Mouse (Mus musculus): ENCODE measurements around the gene Rrp15. TPM values are rescaled to one million over a fixed set of nuclear protein-coding genes. Genes with fewer than 3 reads are reported as not detected.

Rrp15 gene
- polyA plus RNA-seq, 1 experiment: 5.8 TPM

DNA sequence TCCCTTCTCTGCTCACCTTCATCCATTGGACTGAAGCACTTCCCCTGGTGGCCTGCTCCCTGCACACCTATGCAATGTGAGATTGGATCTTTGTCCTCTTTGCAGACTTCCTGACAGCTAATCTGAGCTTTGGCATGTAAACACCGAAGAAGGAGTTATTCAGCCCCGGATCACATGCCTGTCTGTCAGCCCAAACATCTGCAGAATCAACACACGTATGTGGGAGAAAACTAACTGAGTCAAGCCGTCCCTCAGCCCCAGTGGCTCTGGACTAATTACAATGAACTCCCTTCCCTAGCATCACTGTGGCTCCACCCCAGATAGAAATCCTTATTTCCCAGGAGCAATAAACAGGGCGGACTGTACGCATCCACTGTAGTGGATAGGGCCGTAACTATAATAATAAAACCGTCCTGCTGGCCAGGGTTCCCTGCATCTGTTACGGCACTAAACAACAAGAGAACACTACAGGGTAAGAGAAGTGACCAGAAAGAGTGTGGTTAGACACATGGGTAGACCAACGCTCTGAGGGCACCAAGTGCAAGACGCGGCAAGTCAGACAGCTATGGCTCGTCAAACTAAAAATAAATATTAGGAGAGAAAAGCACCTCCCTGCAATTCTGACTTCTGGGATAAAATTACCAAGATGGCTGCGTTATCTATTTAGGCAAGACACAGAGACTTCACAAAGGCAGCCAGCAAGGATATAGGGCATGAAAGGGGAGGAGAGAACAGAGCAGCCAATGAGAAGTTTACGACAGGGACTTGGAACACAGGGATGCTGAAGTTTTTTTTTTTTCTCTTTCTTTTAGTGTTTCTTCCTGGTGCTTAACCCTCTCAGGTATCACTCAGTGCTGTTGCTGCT, 46.5 kb downstream of the Rrp15 start:
- no peaks in the 10 kb centered on the region for H3K36me3 ChIP-seq (ENCODE audit: control insufficient read depth, insufficient read depth, low read length)
- no peaks in the 10 kb centered on the region for H3K27me3 ChIP-seq (ENCODE audit: control insufficient read depth, insufficient read depth, low read length)
- peaks cover 12% of the 10 kb centered on the region for H3K4me1 ChIP-seq (ENCODE audit: control insufficient read depth, insufficient read depth, low read length)
- no peak overlapping the region for H3K27ac ChIP-seq (ENCODE audit: control insufficient read depth, insufficient read depth, low read depth, low read length)
- no peak for TF ChIP-seq CTCF (IDR thresholded peaks at IDR 0.05; ENCODE audit: control insufficient read depth, insufficient read depth, insufficient replicate concordance, low read depth, low read length)
- no peak for TF ChIP-seq POLR2A (IDR thresholded peaks at IDR 0.05; ENCODE audit: control insufficient read depth, low read depth, low read length)
- H3K4me3 ChIP-seq (ENCODE audit: control insufficient read depth, low read depth, low read length): no peak overlapping the region

DNA sequence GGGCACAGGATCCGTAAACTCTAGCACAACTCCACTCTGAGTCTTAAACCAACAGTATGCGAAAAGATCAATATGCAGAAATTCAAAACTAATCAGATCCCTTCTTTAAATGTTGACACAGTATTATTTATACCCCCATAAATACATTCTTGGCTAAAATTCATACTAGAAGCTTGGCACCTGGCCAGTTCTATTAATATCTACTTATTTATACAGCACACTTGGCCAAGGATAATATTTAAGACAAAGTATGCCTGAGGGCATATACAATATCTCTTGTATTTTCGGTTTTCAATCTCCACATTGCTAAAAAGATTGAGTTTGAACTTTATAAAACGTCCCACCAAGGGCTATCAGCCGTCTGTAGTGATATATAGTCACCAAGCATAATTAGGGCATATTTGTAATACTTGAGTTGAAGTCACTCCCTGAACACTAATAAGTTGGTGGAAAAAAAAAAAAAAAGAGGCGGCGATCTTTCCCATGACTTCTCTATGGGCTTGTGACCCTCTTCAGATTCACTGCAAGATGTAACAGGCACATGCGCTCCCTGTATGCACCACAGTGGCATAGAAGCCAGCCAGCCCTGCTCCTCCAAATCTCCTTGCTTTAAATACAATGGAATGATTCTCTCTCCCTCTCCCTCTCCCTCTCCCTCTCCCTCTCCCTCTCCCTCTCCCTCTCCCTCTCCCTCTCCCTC, 47.8 kb downstream of the Rrp15 start:
- Histone ChIP-seq H3K4me3 (ENCODE audit: control insufficient read depth, low read depth, low read length) (no peak overlapping the region), H3K27ac (ENCODE audit: control insufficient read depth, insufficient read depth, low read depth, low read length) (no peak overlapping the region)
- TF ChIP-seq POLR2A (IDR thresholded peaks at IDR 0.05; ENCODE audit: control insufficient read depth, low read depth, low read length) (no peak), CTCF (IDR thresholded peaks at IDR 0.05; ENCODE audit: control insufficient read depth, insufficient read depth, insufficient replicate concordance, low read depth, low read length) (no peak)

DNA sequence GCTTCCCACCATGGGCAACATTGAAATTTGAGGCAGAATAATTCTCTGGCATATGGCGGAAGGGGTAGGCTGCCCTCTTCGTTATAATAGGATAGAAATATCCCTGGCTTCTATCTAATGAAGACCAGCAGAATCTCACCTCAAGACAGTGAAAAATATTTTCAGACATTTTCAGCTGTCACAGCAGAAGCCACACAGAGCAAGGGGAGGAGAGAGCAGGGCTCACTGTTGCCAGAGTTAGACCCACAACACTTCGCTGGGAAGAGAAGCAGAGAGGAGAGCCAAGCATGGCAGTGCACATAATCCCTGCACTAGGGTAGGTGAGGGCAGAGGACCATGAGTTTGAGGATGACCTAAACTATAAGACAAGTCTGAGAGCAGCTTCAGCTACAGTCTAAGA, 48.7 kb downstream of the Rrp15 start:
- H3K4me3 ChIP-seq (ENCODE audit: control insufficient read depth, low read depth, low read length): no peak overlapping the region
- H3K36me3 ChIP-seq (ENCODE audit: control insufficient read depth, insufficient read depth, low read length): no peaks in the 10 kb centered on the region
- H3K4me1 ChIP-seq (ENCODE audit: control insufficient read depth, insufficient read depth, low read length): peaks cover 11% of the 10 kb centered on the region
- no peak overlapping the region for H3K27ac ChIP-seq (ENCODE audit: control insufficient read depth, insufficient read depth, low read depth, low read length)
- TF ChIP-seq CTCF (IDR thresholded peaks at IDR 0.05; ENCODE audit: control insufficient read depth, insufficient read depth, insufficient replicate concordance, low read depth, low read length) (no peak), POLR2A (IDR thresholded peaks at IDR 0.05; ENCODE audit: control insufficient read depth, low read depth, low read length) (no peak)
- H3K27me3 ChIP-seq (ENCODE audit: control insufficient read depth, insufficient read depth, low read length): no peaks in the 10 kb centered on the region

More for the DNA sequence above, 47.8 kb downstream of the Rrp15 start:
- Histone ChIP-seq H3K36me3 (ENCODE audit: control insufficient read depth, insufficient read depth, low read length) (no peaks in the 10 kb centered on the region), H3K4me1 (ENCODE audit: control insufficient read depth, insufficient read depth, low read length) (peaks cover 12% of the 10 kb centered on the region), H3K27me3 (ENCODE audit: control insufficient read depth, insufficient read depth, low read length) (no peaks in the 10 kb centered on the region)

DNA sequence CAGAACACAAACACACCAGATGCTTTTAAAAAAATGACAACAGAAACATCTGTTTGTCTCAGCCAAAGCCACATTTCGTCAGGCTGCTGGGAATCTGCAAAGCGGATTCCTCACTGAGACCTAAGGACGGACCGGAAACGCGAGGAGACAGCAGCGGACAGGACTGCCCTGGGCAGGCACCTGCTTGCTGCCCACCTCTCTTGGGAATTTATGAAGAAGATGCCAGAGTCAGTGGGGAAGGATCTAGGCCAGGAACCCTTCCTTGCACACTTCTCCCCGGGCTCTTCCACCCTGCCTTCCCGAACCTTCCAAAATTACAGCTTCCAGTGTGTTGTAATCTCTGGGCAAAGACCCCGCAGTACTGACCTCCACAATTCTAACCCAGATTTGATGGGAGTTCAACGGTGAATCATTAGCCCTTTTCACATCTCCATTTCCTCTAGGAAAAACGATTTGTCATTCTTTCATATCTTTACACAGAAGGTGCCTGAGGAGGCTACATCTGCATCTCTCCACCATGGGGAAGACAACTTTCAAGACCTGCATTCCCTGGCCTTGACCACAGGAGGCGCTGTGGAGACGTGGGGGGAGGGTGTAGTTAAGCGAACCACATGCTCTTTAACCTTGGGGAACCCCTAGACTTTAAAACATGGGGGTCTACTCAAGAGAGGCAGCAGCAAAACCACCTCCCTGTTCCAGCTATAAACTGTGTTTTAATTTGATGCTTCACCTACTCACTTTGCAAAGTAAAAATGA, 50.4 kb downstream of the Rrp15 start:
- Histone ChIP-seq H3K27me3 (ENCODE audit: control insufficient read depth, insufficient read depth, low read length) (no peaks in the 10 kb centered on the region), H3K36me3 (ENCODE audit: control insufficient read depth, insufficient read depth, low read length) (no peaks in the 10 kb centered on the region), H3K27ac (ENCODE audit: control insufficient read depth, insufficient read depth, low read depth, low read length) (no peak overlapping the region), H3K4me3 (ENCODE audit: control insufficient read depth, low read depth, low read length) (no peak overlapping the region), H3K4me1 (ENCODE audit: control insufficient read depth, insufficient read depth, low read length) (no peaks in the 10 kb centered on the region; the same call in 1 of the 2 replicates)
- TF ChIP-seq POLR2A (IDR thresholded peaks at IDR 0.05; ENCODE audit: control insufficient read depth, low read depth, low read length) (no peak), CTCF (IDR thresholded peaks at IDR 0.05; ENCODE audit: control insufficient read depth, insufficient read depth, insufficient replicate concordance, low read depth, low read length) (peak; percentile 84; the same call in 1 of the 2 replicates)

DNA sequence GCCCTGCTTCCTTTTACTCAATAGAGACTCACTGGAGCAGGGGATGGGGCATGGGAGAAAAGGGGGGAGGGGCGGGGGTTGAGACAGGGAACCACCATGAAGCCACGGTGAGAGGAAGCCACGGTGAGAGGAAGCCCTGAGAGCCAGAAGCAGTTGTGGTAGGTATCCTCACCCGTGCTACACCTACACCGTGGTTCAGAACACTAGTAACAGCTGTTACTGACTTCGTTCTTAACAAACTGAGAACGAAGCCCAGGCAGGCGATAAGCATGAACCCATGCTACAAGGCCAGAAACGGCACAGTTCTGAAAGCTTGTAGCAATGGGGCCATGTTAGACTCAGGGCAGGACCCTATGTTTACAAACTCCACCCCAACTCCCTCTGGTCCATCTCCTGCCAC, 52.9 kb downstream of the Rrp15 start:
- TF ChIP-seq CTCF (IDR thresholded peaks at IDR 0.05; ENCODE audit: control insufficient read depth, insufficient read depth, insufficient replicate concordance, low read depth, low read length): no peak
- Histone ChIP-seq H3K4me1 (ENCODE audit: control insufficient read depth, insufficient read depth, low read length) (no peaks in the 10 kb centered on the region; the same call in 1 of the 2 replicates), H3K27ac (ENCODE audit: control insufficient read depth, insufficient read depth, low read depth, low read length) (no peak overlapping the region), H3K4me3 (ENCODE audit: control insufficient read depth, low read depth, low read length) (no peak overlapping the region), H3K27me3 (ENCODE audit: control insufficient read depth, insufficient read depth, low read length) (no peaks in the 10 kb centered on the region), H3K36me3 (ENCODE audit: control insufficient read depth, insufficient read depth, low read length) (no peaks in the 10 kb centered on the region)

DNA sequence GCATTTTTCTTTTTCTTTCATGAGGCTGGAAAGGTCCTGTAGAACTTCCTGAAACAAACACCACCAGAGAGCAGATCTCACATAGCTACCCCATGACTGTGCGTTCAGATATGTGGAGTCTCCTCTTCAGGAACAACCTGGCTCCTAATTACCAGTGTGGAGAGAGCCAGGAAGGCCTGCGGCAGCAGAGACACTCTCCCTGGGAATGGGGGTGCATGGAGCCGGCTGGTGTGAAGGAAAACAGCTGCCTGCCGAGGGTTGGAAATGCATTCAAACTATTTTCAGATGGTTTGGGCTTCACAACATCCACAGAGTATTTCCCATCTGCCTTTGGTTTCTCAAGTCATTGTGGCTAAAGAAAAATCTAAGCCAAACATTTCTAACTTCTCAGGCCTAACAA, 53.8 kb downstream of the Rrp15 start:
- Histone ChIP-seq H3K4me3 (ENCODE audit: control insufficient read depth, low read depth, low read length) (no peak overlapping the region), H3K4me1 (ENCODE audit: control insufficient read depth, insufficient read depth, low read length) (no peaks in the 10 kb centered on the region; the same call in 1 of the 2 replicates), H3K27me3 (ENCODE audit: control insufficient read depth, insufficient read depth, low read length) (no peaks in the 10 kb centered on the region), H3K27ac (ENCODE audit: control insufficient read depth, insufficient read depth, low read depth, low read length) (no peak overlapping the region), H3K36me3 (ENCODE audit: control insufficient read depth, insufficient read depth, low read length) (no peaks in the 10 kb centered on the region)
- no peak for TF ChIP-seq POLR2A (IDR thresholded peaks at IDR 0.05; ENCODE audit: control insufficient read depth, low read depth, low read length)
- no peak for TF ChIP-seq CTCF (IDR thresholded peaks at IDR 0.05; ENCODE audit: control insufficient read depth, insufficient read depth, insufficient replicate concordance, low read depth, low read length)

DNA sequence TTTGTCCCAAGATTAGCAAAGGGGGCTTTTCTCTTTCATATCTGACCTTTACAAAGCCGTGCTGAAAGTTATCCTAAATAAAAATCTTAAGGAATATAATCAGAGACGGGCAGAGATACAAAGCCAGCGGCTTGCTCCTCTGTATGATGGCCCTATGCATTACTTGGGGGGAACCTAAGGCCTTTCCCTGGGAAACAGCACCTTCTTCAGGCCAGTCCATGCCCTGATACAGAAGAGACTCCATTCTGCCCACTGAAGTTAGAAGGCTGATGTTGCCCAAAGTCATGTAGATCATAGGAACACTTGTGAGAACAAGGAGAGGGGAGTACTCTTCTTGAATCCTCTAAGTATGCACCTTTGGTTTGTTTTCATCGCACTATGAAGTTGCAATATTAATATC, 56.8 kb downstream of the Rrp15 start:
- TF ChIP-seq CTCF (IDR thresholded peaks at IDR 0.05; ENCODE audit: control insufficient read depth, insufficient read depth, insufficient replicate concordance, low read depth, low read length) (no peak), POLR2A (IDR thresholded peaks at IDR 0.05; ENCODE audit: control insufficient read depth, low read depth, low read length) (no peak)
- Histone ChIP-seq H3K27ac (ENCODE audit: control insufficient read depth, insufficient read depth, low read depth, low read length) (no peak overlapping the region), H3K4me3 (ENCODE audit: control insufficient read depth, low read depth, low read length) (no peak overlapping the region)

More for the DNA sequence above, 56.8 kb downstream of the Rrp15 start:
- H3K4me1 ChIP-seq (ENCODE audit: control insufficient read depth, insufficient read depth, low read length): no peaks in the 10 kb centered on the region
- no peaks in the 10 kb centered on the region for H3K27me3 ChIP-seq (ENCODE audit: control insufficient read depth, insufficient read depth, low read length)
- H3K36me3 ChIP-seq (ENCODE audit: control insufficient read depth, insufficient read depth, low read length): no peaks in the 10 kb centered on the region

All from testis, adult 2 months (tissue).